Mouse (Mus musculus): Measurements from ENCODE around the gene Dtx4.

Dtx4 gene

DNA sequence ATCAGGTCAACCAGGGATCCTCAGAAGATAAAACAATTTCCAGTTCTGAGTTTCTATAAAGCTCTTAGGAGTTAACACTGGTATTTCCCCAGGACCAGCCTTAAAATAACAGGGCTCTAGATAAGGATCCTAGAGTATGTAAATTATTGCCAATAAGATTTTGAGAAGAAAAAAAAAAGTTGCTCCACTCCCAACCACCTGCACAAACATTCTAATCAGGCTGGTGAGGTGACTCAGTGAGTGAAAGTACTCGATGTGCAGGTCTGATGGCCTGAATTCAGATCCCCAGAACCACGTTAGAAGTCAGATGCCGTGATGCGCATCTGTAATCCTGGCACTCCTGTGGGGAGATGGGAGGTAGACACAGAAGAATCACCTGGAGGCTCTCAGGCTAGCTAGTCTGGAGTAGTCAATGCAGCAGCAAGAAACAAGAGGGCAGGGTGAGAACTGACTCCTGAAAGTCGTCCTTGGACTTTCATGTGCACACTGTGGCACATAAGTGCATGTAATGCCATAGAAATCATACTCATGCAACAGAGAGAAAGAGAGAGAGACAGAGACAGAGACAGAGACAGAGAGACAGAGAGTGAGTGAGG, 28.8 kb downstream of the Dtx4 start:
- ATAC-seq (ENCODE audit: insufficient number of reproducible peaks, low FRiP score, low TSS enrichment): no peak

- ATAC-seq (ENCODE audit: insufficient number of reproducible peaks, low FRiP score, low TSS enrichment): no peak
These were observed 29.4 kb downstream of the Dtx4 start for GRCm38 (mm10) chr19:12471866-12472265.

GRCm38 (mm10) chr19:12467436-12467835, 33.8 kb downstream of the Dtx4 start:
- ATAC-seq (ENCODE audit: insufficient number of reproducible peaks, low FRiP score, low TSS enrichment): no peak

GRCm38 (mm10) chr19:12466204-12466603, 35.0 kb downstream of the Dtx4 start:
- ATAC-seq (ENCODE audit: insufficient number of reproducible peaks, low FRiP score, low TSS enrichment): peak; percentile 36; the same call in 1 of the 2 replicates

DNA sequence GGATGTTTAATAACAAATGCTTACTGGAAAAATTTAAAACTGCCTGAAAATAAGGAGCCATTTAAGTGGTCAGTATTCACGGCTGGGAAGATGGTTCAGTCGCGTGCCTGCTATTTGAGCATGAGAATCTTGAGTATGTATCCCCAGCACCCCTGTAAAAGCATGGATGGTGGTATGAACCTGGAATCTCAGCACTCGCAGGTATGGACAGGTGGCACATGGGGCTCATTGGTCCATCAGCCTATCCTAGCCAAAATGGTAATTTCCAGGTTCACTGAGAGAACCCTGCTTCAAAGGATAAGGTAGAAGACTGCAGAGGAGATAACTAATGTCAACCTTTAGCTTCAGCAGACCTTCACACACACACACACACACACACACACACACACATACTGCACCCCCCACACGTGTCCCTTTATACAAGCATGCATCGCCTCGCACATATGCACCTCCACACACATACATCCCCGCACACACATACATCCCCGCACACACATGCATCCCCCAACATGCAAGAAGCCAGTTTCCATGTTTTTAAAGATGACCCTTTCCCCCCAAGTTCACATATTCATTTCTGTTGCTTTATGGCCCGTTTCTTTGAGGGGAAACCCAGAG, 35.6 kb downstream of the Dtx4 start:
- no peak for ATAC-seq (ENCODE audit: insufficient number of reproducible peaks, low FRiP score, low TSS enrichment)

- no peak for ATAC-seq (ENCODE audit: insufficient number of reproducible peaks, low FRiP score, low TSS enrichment)
These were observed 36.6 kb downstream of the Dtx4 start for GRCm38 (mm10) chr19:12464674-12465073.

DNA sequence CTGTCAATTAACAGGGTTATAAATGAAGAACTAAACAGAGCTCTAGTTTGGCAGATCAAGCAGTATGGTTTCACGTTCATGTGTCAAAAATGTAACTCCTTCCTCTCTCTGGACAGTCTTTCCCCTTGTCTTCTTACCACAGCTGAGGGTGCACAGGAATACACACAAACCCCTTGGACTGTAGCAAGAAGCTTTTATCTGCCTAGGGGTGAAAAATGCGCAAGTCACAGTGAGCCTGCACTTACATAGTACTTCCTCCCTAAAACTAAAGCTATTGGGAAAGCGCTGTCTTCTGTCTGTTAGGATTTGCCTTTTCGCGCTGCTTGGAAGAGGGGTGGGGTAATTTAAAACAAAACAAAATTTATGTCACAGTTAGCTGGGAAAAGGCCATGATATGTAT, 37.1 kb downstream of the Dtx4 start:
- ATAC-seq (ENCODE audit: insufficient number of reproducible peaks, low FRiP score, low TSS enrichment): no peak

GRCm38 (mm10) chr19:12463722-12464035, 37.6 kb downstream of the Dtx4 start:
- no peak for ATAC-seq (ENCODE audit: insufficient number of reproducible peaks, low FRiP score, low TSS enrichment)

DNA sequence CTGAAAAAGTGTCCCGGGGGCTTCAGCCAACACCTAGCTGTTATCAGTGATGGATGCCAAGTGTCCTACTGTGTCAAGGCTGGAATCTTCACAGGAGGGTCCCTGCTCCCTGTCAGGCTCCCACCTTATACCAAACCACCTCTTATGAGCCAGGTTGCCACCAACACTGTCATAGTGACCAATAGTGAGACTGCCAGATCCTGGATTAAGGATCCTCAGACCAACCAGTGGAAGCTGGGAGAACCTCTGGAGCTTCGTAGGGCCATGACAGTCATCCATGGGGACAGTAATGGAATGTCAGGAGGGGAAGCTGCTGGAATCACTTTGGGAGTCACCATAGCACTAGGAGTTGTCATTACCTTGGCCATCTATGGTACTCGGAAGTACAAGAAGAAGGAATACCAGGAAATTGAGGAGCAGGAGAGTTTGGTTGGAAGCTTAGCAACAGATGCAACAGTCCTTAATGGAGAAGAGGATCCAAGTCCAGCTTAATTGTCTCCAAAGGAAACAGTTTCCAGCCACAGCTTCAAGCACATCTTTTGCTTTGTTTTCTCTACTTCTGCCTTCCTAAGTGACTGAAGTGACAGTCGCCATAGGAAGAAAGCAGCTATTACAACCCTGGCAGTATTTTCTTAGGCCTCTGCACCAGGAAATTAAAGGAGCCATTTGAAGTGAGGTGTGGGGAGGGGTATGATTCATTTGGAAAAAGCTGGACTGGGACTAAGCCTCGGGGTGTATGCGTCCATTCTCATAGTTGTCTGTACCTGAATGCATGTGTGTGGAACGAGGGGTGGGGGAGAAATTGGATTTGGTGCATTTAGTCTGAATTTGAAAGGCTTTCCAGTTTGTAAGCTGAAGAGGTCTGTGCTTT, 38.2 kb downstream of the Dtx4 start:
- ATAC-seq (ENCODE audit: insufficient number of reproducible peaks, low FRiP score, low TSS enrichment): no peak

- no peak for ATAC-seq (ENCODE audit: insufficient number of reproducible peaks, low FRiP score, low TSS enrichment)
These were observed 40.7 kb downstream of the Dtx4 start, which contains the start of gene Mpeg1 for GRCm38 (mm10) chr19:12460282-12461249. Gene Mpeg1 (plus strand): TSS chr19:12460779.

- no peak for ATAC-seq (ENCODE audit: insufficient number of reproducible peaks, low FRiP score, low TSS enrichment)
These were observed 41.7 kb downstream of the Dtx4 start for GRCm38 (mm10) chr19:12459516-12459915.

GRCm38 (mm10) chr19:12457401-12458066, 43.7 kb downstream of the Dtx4 start:
- no peak for ATAC-seq (ENCODE audit: insufficient number of reproducible peaks, low FRiP score, low TSS enrichment)

DNA sequence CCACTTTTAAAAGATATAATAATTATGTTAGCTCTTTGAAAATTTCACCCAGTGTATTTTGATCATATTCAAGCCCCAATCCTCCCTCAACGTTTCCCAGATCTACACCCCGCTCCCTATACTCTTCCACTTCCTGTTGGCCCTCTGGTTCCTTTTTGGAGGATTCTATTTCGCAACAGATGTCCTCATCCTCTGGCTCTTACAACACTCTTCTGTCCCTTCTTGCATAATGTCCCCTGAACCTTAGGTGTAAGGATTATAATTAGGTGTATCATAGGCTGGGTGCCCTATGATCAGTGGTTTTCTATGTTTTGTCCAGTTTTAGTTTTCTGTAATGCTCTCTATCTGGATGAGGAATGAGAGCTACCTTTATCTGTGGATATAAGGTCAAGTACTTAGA, 56.2 kb downstream of the Dtx4 start:
- no peak for ATAC-seq (ENCODE audit: insufficient number of reproducible peaks, low FRiP score, low TSS enrichment)

GRCm38 (mm10) chr19:12442560-12442959, 58.7 kb downstream of the Dtx4 start:
- ATAC-seq (ENCODE audit: insufficient number of reproducible peaks, low FRiP score, low TSS enrichment): no peak

DNA sequence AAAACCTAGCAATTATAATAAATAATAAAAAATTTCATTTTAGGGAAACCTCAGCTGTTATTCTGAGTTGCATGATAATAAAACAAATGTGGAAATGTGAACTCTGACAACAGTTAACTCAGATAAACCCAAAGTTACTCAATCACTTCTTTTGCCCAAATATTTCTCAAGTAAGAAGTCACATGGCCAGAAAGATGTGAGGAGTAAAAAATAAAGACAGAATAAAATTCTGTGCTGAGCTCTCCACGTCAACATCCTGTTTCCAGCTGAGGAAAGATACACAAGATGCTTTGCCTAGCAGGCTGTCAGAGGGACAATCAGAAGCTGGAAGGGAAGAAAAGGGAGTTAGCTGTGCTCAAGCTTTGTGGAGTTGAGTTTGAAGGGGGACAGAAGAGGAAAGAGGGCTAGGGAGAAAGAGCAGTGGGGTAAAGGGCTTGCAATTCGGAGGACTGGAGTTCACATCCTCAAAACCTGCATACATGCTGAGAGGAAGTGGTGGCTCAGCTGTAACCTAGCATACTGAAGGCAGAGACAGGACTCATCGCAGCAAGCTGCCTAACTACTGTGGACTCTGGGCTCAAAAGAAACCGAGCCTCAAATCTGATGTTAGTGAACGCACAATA, 61.0 kb downstream of the Dtx4 start:
- no peak for ATAC-seq (ENCODE audit: insufficient number of reproducible peaks, low FRiP score, low TSS enrichment)

DNA sequence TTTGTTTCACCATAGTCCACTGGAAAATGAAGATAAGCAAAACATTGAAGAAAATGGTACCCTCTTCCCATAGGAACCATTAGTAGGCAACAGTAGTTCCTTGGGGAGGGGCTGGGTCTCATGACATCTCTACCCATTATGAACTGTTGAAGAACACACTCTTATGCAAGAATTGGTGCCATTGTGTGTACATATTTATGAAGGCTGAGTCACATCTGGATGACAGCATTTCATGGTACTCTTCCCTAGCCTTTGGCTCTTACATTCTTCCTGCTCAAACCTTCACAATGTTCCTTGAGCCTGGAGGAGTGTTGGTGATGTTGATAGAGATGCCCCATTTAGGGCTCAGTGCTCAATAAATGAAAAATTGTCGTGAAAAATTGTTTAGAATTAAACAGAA, 61.7 kb downstream of the Dtx4 start:
- ATAC-seq (ENCODE audit: insufficient number of reproducible peaks, low FRiP score, low TSS enrichment): no peak

DNA sequence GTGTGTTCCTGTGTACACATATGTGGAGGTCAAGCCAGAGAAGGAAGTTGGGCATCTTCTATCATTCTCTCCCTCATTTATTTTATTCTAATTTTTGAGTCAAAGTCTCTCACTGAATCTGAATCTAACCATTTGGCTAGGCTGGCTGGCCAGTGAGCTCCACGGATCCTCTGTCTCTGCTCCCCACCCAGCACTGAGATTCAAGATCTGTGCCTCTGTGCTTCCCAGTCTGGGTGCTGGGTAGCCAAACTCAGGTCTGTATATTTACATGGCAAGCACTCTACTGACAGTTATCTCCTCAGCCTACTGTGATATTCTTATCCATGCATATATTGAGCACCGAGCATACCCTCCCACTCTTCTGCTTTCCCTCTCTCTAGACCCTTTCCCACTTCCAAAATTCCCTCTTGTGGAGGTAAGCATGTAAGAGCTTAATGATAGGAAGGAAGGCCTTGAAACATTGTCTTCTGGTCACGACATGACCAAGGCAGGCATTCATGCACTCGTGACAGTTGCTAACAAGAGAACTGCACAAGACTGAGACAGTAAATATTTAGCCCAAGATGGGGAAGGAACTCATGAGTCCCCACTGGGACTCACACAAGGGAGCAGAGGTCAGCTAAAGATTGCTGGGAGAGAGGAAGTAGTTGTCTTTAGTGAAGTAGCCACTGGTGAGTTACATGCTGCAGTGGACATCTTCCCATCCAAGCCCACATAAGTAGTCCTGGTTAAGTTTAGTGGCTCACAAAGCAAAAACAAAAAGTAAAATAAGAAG, 65.3 kb downstream of the Dtx4 start:
- ATAC-seq (ENCODE audit: insufficient number of reproducible peaks, low FRiP score, low TSS enrichment): no peak

- ATAC-seq (ENCODE audit: insufficient number of reproducible peaks, low FRiP score, low TSS enrichment): no peak
These were observed 66.2 kb downstream of the Dtx4 start for GRCm38 (mm10) chr19:12435011-12435416.

DNA sequence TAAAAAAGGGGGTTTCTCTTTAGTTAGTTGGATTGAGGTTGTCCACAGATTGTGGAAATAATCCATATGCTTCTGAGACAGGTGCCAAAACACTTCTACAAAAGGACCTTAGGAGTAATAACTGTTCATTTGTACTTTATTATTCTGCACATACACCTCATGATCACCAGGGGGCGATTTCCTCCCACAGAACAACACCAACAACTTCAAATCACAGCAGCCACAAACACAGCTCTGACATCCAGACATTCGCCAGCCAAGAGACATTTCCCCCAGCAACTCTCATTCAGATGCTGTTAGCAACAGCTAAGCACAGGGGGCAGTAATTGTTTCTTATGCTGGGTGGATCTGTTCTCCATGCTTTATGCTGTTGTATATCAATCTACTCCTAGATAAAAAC, 68.2 kb downstream of the Dtx4 start:
- no peak for ATAC-seq (ENCODE audit: insufficient number of reproducible peaks, low FRiP score, low TSS enrichment)

Measured in cerebellum, adult (tissue).